Mouse (Mus musculus): ENCODE data around the gene Hspb6.

Hspb6 gene

DNA sequence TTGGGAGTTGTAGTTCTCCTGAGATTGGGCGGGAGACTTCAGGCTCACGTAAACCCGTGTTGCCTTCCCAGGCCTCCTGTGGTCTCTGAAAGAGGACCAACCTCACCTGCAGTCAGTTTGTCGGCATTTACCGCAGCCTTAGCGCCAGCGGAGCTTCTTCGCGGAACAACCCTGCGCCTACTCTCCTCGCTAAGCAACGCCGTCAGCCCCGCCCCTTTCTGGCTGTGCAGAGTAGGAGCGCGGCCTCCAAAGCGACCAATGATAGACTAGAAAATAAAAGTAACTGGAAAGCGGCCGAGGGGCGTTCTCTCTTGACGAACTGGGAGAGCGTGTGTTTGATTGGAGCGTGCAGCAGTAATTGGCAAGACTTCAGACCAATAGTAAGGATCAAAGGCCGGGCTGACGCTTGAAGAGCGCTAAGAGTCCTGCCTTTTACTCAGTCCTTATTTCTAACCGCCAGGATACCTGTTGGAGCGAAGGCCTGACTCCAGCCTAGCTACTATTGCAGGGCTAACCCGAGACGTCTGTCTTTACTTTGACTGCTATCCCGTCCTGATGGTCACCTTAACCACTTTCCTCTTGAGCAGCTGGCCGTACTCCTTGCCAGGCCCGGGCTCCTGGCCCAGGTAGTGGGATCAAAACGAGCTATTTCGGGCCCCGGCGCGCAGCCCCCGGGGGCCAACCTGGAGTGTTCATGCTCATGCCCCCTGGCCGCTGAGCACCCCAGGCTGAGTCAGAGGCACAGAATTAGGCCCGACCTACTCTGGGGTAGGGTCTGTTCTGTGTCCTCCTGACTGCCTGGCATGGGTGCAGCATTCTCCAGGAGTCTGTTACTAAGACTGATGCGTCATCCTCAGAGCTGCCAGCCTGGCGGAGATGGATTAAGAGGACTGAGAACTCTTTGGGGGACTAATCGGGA is at the start of gene Hspb6, which contains the start of gene Proser3:
Gene Hspb6 (plus strand): TSS at position 77 of the 919 bp plus-strand sequence.
Gene Proser3 (minus strand): TSS at position 198 of the 919 bp plus-strand sequence.
- DNase-seq (ENCODE audit: low read depth, low spot score): peak; percentile 99

DNA sequence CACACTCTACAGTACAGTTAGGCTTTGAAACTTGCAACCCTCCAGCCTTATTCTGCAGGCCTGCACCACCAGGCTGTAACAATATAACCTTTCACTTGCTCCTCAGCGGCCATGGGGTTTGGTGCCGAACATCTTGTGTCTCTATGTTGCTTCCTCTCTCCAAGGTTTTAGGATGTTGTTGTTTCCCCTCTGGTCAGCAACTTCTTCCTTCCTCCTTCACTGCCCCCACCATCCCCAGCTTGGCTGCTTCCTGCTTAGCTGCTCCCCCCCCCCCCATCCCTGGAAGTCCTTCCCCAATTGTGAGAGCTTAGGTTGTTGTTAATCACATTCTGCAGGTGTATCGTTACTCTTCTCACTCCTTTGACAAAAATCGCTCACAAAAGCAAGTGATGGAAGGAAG is 43.9 kb upstream of the Hspb6 start:
- DNase-seq (ENCODE audit: low read depth, low spot score): no peak

DNA sequence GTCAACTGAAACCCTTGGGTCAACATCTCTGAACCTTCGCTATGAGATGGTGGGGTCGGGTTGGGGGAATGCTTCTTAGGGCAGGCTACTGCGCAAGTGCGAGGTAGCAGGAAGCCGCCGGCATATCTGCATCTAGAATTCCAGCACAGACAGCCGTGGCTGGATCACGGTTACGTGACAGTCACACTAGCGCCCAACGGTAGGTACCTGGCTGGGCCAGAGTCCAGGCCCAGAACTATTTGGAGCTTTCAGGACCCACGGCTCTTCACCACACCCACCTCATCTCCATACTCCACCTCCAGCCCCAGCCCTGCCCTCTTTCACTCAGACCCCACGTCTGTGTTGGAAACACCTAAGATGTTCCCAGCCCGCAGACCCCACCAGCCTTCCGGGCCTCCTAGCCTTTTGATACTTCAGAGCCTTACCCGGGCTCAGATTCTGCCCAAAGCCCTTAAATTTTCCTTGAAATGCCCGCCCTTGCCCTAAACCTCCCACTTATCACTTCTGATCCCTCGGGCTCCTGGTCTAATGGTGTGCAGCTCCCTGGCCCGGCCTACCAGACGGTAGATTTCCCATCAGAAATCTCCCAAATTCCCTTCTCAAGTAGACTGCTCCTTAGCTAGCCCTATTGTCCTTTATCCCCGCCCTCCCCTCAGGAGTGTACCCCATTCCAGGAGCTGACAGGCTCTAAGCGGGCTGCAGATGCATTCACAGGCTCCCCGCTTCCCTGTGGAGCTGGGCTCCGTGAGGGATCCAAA is 36.8 kb upstream of the Hspb6 start:
- no peak for DNase-seq (ENCODE audit: low read depth, low spot score)

DNA sequence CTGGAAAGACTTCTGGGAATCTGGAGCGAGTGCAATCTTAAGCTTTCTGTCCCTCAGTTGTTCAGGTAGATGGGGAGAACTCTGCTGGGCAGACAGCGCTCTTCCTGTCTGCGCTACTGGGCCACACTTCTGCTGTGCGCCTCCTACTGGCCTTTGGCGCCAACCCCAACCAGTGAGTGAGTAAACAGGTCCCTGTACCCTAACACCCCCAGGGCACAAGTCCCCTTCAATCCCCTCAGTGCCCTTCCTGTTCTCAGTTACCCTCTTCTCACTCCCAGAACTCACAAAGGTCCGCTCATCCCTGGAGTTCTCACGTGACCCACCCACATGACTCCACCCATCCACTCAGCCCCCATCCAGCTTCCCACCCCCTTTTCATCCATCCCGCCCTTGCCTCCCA is 33.7 kb upstream of the Hspb6 start:
- no peak for DNase-seq (ENCODE audit: low read depth, low spot score)

DNA sequence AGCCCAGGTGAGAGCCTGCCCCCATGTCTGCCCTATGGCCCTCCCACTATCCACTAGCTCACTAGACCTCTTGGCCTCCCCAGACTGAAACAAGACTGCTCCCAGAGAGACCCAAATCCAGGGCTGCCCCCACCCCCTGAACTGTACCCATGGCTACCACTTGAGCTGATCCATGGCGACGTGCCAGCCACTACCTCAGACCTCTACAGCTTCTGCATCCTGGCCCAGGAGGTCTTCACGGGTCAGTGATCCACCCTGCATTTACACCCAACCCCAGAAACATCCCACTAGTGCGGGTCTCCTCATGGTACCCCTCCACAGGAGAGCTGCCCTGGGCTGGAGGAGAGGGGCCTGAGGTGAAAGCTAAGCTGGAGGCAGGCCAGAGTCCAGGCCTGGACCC is 31.6 kb upstream of the Hspb6 start:
- DNase-seq (ENCODE audit: low read depth, low spot score): no peak

DNA sequence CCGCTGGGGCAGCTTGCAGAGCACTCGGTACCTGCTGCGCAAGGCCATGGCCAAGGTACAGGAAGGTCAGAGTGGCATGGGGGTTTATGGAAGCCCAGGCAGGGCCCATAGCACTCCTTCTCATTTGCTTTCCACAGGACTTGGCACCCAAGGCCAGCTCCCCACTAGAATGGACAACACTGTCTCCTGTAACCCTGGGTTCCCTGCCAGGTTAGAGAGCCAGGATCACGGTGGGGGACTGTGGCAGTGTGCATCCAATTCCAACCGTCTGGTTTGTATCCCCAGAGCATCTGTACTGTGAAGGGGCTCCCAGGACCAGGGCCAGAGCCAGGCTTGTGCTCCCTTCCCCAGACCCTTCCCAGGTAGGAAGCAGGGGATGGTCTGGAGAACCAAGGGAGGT is 31.1 kb upstream of the Hspb6 start:
- DNase-seq (ENCODE audit: low read depth, low spot score): no peak

DNA sequence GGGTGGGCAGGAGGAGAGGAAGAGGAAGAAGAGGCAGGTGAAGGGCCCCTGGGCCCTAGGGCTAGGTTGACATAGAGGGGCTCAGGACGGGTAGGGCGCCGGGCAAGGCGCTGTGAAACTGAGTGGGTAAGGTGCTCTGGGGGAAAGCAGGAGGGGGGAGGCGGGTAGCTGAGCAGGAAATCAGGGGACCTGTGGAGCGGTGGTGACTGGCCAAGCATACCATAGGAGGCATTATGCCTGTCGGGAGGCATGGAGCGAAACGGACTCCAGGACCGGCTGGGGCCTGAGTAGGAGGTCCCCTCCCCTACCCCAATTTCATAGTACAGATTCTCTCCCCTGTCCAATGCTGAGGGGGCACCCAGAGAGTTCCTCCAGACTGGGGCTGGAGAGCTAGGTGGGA is 29.1 kb upstream of the Hspb6 start:
- no peak for DNase-seq (ENCODE audit: low read depth, low spot score)

DNA sequence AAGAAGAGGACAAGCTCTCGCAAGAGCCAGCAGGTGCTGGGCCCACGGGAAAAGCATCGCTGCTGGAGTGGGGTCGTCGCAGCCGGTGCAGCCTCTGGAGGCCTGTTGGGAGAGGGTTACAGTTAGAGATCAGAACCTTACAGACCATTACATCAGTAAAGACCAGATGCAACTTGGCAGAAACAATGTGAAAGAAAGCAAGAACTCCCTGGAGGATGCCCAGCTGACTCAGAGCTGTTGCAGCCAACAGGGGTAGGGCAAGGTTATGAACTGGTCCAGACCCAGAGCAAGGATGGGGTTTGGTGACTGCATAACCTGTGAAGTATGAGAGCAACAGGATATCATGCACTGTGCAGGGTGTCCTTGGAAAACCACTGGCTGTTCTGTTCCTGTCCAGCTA is 27.5 kb upstream of the Hspb6 start:
- DNase-seq (ENCODE audit: low read depth, low spot score): no peak

DNA sequence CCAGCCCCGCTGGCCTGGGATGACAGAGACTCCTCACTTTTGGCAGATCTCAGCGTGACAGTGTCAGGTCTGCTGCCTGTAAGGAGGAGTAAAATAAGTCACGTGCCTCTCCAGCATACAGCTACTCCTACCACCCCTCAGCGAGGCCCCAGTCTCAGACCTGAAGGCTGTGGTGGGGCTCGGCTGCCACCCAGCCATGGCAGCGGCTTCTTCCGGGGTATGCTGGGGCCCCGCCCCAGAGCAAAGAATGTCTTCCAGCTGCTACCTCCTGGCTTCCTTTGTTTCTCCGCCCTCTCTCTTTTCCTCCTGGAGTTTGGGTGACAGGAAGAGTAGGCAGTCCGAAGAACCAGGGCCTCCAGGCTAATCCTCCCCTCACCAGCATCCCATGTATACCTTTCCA is 26.0 kb upstream of the Hspb6 start:
- no peak for DNase-seq (ENCODE audit: low read depth, low spot score)

DNA sequence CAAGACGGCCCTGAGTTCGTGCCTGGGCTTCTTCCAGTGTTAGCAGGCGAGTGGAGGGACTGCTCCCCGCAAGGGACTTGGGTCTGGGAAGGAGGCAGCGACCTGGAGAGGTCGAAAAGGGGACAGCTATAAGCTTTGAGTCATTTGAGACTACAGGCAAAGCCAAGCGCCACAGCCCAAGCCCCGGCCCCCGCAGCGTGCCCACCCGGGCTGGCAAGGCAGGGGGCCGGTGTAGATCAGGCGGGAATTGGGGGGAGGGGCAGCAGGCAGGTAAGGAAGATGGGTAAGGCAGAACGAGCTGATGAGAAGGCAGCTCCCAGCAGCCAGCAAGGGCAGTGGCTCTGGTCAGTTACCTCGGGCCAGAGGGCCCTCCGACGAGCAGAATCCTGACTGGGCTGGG is 25.6 kb upstream of the Hspb6 start:
- DNase-seq (ENCODE audit: low read depth, low spot score): no peak

DNA sequence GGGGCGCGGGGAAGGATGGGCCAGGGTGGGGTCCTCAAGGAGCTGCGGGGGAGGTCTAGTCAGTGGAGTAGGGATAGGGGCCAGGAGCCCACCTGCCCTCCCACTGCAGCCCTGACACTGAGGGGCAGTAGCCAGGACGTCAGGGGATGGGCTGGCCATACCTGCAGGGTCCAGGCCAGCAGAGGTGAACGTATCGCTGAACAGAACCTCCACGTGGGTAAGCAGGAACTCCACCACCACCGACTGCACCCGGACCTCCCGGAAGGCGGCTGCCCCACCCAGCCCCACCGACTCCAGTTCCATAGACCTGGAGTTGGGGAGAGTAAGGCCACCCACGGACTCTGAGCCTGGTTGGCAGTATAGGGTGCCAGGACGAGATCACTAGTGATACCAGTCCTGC is 25.0 kb upstream of the Hspb6 start:
- no peak for DNase-seq (ENCODE audit: low read depth, low spot score)

DNA sequence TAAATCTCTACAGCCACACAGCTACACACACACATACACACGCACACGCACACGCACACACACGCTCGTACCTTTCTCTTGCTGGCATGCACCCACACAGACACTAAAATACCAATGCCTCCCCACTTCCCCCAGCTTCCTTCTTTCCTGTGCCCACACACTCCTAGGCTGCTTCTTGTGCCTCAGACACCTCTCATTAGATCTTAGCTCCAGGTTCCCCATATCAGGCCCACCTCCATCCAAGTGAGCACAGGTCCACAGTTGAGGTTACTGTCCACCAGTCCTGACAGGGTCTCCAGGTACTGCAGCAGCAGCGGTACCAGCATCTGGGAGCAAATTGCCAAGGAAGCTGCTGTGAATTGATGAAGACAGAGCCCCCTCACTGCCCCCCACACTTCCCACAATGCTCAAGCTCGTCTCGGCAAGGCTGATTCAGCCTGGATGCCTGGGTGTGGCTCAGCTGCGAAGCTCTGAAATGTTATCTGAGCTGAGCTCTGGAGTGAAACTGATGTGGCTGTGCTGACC is 20.6 kb upstream of the Hspb6 start:
- no peak for DNase-seq (ENCODE audit: low read depth, low spot score)

DNA sequence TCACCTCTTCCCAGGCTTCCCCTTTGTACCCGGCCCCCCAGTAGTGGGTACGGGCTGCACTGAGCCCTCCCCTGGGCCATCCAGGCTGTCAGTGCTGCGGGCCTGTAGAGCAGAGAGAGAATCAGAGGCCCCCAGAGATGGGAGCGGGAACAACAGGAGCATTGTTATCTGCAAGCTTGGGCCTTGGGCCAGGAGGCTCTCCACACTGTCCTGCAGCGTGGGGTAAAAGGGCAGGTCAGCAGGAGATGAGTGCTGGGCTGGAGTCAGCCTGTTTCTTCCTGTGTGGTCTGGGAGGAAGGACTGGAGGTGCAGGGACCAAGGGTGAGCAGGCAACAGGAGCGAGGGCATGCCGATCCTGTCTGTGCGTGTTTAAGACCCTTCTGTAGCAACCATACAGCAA is 19.0 kb upstream of the Hspb6 start:
- DNase-seq (ENCODE audit: low read depth, low spot score): no peak

DNA sequence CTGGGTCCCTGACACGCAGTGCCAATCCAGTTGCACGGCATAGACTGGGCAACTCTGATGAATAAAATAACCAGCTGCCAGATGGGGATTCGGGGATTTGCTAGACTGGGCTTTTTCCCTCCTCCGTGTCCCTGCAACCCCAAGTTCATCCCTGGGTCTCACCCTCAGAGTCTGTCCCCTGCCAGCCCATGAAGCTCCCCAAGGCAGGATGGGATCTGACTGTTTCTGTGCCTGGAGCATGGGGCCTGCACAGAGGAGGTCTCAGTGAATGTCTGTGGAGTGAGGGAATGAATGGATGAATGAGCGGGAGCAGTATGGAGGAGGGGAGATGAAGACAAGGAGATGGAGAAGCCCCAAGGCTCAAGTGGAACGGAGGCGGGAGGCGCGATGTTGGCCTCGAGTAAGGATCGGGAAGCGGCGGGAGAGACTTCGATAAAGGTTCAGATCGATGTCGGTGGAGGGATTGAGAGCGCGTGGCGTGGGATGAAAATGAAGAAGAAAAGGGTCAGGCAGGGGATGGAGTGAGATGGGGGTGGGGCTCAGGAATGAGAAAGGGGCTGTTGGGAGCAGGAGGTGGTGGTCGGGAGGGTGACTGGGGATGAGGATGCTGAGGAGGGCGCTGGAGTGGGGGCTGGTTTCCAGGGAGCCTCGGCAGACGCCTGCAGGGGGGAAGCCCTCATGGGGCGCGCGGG is 17.9 kb upstream of the Hspb6 start:
- DNase-seq (ENCODE audit: low read depth, low spot score): no peak

DNA sequence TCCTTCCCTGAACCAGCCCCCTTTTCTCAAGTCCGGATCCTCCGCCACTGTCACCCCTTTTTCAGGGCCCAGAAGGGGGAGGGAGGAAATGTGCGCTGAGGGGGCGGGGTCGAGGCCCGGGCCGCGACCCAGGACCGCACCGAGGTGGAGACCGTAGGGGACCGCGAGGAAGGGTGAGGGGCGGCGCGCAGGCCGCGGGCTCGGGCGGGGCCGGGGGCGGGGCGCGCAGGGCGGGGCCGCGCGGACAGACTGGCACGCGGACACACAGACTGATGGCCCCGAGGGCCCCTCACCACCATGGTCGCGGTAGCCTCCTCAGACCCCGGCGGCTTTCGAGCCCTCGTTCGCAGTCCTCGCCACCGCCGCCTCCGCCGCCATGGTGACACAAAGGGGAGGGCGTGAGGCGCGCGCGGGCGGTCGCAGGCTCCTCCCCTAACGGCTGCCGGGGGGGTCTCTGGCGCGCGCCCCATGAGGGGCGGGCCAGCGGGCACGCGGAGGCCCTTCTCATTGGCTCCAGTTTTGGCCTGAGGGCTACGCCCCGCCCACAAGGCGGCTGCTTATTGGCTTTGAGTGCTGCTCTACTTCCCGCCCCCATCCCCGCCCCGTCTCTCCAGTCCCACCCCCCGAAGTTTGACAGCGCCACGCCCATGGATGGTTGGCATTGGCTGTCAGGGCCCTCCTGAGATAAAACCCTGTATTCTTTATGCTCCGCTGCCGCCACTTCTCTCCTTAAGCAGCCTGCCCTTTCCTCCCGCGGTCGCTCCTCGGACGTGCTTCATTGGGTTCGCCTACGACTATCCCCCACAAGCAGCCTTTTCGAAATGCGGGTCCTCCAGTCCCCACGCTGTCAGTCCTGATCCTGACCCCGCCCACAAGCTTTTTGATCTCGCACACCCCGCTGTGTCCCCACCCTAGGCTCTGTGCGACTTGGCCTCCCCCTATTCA is 17.1 kb upstream of the Hspb6 start, which contains the start of gene Arhgap33:
Gene Arhgap33 (minus strand): TSS at position 428 of the 945 bp plus-strand sequence.
- peak; percentile 98 for DNase-seq (ENCODE audit: low read depth, low spot score)

DNA sequence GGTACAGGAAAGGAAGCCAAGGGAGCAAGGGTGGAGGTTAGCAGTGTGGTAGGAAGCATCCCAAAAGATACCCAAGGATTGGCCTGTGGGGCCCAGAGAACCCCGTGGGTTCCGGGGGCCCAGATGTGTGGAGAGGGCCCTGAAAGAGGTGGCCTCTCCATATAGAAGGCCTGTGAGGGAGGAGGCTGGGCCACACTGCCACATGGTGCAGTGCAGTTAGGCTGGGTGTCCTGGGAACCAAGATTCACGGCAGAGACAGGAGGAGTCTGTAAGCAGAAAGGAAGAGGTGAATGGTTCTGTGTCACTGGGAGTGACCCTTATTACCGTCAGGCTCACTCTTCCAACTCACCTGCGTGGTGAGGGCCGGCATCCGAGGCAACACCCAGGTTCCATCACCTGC is 11.4 kb upstream of the Hspb6 start:
- no peak for DNase-seq (ENCODE audit: low read depth, low spot score)

DNA sequence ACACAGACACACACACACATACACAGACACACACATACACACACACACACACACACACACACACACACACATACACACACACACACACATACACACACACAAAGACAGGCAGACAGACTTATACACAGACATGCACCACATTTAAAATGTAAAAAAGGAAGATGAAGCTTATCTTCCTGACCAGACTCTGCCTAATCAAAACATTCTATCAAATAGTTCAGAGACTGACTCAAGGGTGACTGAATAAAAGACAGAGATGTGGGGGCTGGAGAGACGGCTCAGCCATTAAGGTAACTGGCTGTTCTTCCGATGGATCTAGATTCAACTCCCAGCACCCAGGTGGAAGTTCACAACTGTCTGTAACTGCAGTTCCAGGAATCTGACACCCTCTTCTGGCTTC is 7.7 kb upstream of the Hspb6 start:
- DNase-seq (ENCODE audit: low read depth, low spot score): no peak

DNA sequence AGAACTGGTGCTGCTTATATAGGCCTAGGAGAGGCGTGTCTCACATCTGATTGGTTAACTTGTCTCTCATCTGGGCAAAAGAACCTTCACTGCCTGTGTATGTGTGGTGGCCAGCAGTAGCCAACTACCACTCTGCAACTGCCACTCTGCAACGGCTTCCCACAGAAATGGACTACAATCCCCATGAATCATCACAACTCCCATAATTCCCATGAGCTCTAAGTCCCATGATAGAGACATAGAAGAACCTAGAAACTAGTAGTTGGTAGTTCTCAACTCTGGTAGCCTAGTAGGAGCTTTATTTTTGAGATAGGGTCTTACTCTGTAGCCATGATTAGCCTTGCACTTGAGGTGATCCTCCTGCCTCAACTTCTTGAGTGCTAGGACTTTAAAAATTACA is 2.1 kb upstream of the Hspb6 start:
- no peak for DNase-seq (ENCODE audit: low read depth, low spot score)

DNA sequence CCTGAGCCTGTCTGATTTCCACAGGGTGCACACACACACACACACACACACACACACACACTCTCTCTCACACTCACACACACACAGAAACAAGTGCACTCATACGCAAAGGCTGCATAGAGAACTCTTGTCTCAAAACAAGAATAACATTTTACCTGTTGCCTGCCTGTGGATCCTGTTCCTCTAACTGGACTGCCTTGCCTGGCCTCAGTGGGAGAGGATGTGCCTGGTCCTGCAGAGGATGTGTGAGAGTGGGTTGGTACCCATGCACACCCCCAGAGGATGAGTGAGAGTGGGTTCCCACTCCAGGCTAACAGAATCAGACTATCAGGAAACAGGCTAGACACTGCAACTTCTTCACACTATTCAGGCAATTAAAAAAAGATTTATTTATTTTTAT is 1.4 kb upstream of the Hspb6 start:
- no peak for DNase-seq (ENCODE audit: low read depth, low spot score)

DNA sequence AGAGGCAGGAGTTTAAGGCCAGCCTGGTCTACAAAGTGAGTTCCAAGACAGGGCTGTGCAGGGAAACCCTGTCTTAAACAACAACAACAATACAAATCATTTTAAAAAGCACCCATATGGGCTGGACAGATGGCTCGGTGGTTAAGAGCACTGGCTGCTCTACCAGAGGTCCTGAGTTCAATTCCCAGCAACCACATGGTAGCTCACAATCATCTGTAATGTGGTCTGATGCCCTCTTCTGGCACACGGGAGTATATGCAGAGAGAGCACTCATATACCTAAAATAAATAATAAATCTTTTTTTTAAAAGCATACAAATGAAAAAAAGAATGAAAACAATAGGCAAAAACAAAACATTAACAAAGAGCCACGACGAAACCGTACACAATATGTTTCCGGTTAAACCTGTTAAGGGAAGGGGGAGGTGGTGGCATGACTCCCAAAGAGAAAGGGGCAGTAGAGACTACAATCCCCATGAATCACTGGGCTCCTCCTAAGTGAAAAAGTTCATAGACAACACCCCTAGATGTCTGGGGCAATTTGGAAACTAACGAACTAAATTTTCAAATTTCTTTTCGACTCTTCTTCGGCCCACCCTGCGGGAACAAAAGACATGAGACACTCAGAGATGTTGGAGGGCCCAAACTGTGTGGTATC is 405 bp upstream of the Hspb6 start:
- no peak for DNase-seq (ENCODE audit: low read depth, low spot score)

Data from CD4-positive helper T cell, adult 2 months (primary cell).